Mouse (Mus musculus): ENCODE measurements around the gene Klhl12.

DNA sequence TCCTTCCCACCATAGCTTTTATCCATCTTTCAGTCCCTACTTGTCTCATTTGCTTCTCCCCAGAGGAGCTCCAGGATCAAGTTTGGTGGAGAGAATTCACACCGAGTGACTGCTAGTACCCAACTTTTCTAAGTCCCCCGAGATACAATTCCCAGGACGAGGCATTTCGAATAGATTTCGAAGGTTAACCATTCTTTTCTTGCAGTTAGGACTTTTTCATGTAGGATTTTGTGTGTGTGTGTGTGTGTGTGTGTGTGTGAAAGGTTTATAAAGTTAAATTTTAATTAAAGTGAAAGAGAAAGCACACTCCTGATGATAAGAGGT lies 39.8 kb downstream of the Klhl12 start:
- TF ChIP-seq CTCF (IDR thresholded peaks at IDR 0.05; ENCODE audit: extremely low read depth, insufficient read depth, insufficient read length, insufficient replicate concordance) = no peak
- no peak for TF ChIP-seq POLR2A (IDR thresholded peaks at IDR 0.05; ENCODE audit: low read depth, low read length)

All from spleen, adult 2 months (tissue).